Mouse (Mus musculus): Measurements from ENCODE around the gene Myl6. TPM values are rescaled to one million over a fixed set of nuclear protein-coding genes. Genes with fewer than 3 reads are reported as not detected.

Gene Myl6
- polyA plus RNA-seq, 1 experiment from 2014 or later, result 3,187 TPM

DNA sequence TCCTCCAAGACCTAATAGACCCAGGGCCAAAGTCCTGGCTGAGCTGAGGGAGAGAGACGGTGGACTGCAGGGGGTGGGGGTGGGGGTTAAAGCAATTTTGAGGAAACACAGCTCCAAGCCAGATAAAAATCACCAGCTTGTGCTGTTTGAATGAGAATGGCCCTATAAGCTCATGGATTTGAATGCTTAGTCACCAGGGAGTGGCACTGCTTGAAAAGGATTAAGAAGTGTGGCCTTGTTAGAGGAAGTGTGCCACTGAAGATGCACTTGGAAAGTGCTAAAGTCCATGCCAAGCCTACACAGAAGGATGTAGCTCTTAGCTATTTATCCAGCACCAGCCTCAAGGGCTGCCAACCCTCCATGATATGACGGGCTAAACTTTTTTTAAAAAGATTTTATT lies 41.3 kb upstream of the Myl6 start:
- Histone ChIP-seq H3K9ac (ENCODE audit: low read length) (no peak overlapping the region), H3K36me3 (ENCODE audit: control insufficient read depth, insufficient read depth, low read length) (no peaks in the 10 kb centered on the region), H3K9me3 (ENCODE audit: control insufficient read depth, low read length) (no peaks in the 10 kb centered on the region), H3K27ac (replicated peaks) (no peak overlapping the region), H3K4me1 (replicated peaks; ENCODE audit: control insufficient read depth, insufficient read depth) (no peaks in the 10 kb centered on the region), H3K4me2 (replicated peaks; ENCODE audit: low read depth) (no peak overlapping the region), H3K27me3 (ENCODE audit: control insufficient read depth, insufficient read depth, low read length) (no peaks in the 10 kb centered on the region), H3K4me3 (ENCODE audit: low read depth, low read length) (no peak overlapping the region)
- ATAC-seq (ENCODE audit: low FRiP score, low TSS enrichment) (no peak), DNase-seq (ENCODE audit: low spot score) (no peak)
- 57% methylated on average over 2 of the region's 2 CpGs for WGBS
- no peak for TF ChIP-seq CTCF (IDR thresholded peaks at IDR 0.05; ENCODE audit: low read depth)

DNA sequence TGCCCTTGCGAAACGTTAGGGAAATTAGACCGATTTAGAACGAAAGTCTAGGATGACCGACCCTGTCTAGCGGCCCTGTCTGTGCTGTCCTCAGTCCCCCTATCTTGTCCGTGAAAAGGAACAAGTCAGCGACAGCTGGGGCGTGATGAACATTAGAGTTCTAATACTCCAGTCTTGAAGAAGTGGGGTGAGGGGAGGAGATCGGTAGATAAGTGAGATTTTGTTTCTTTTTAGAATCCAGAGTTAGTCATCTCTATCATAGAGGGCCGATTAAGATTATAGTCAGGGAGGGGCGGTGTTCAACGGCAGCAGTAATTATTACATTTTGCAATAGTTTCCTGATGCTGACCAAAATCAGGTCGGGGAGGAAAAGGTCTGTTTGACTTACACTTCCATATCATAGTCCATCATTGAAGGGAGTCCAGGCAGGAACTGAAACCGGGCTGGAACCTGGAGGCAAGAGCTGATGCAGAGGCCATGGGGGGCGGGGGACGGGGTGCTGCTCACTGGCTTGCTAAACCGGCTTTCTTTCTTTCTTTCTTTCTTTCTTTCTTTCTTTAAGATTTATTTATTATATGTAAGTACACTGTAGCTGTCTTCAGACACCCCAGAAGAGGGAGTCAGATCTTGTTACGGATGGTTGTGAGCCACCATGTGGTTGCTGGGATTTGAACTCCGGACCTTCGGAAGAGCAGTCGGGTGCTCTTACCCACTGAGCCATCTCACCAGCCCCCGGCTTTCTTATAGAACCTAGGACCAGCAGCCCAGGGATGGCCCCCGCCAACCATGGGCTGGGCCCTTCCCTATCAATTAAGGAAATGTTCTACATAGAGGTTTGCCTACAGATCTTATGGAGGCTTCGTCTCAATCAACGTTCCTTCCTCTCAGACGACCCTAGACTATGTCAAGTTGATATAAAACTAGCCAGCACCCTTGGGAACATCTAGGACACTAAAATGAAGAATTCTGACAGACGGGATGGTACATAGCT lies 32.7 kb upstream of the Myl6 start:
- TF ChIP-seq EP300 (optimal IDR thresholded peaks at IDR 0.05) (no peak), CTCF (IDR thresholded peaks at IDR 0.05; ENCODE audit: low read depth) (no peak)
- Histone ChIP-seq H3K4me2 (replicated peaks; ENCODE audit: low read depth) (peak overlapping the region; percentile 95), H3K36me3 (ENCODE audit: control insufficient read depth, insufficient read depth, low read length) (0 out of 2 replicates have a peak, but pooled peaks cover 3% of the 10 kb centered on the region), H3K27ac (replicated peaks) (peak overlapping the region; percentile 63), H3K27me3 (ENCODE audit: control insufficient read depth, insufficient read depth, low read length) (no peaks in the 10 kb centered on the region), H3K9ac (ENCODE audit: low read length) (0 out of 2 replicates have a peak overlapping the region, but pooled peaks have one; percentile 18), H3K4me1 (replicated peaks; ENCODE audit: control insufficient read depth, insufficient read depth) (peaks cover 3% of the 10 kb centered on the region), H3K4me3 (ENCODE audit: low read depth, low read length) (peak overlapping the region; percentile 90), H3K9me3 (ENCODE audit: control insufficient read depth, low read length) (no peaks in the 10 kb centered on the region)
- no peak for ATAC-seq (ENCODE audit: low FRiP score, low TSS enrichment)
- no peak for DNase-seq (ENCODE audit: low spot score)
- WGBS, result 26% methylated on average over 28 of the region's 28 CpGs

GRCm38 (mm10) chr10:128525671-128526308 lies 31.8 kb upstream of the Myl6 start, which contains the start of gene Esyt1:
TSS of gene Esyt1 (minus strand) at chr10:128525871.
- ATAC-seq (ENCODE audit: low FRiP score, low TSS enrichment), result peak; percentile 98
- peak within 1 kb of the TSS; percentile 90 for H3K4me3 ChIP-seq (ENCODE audit: low read depth, low read length)
- H3K9me3 ChIP-seq (ENCODE audit: control insufficient read depth, low read length), result no peaks in the 10 kb centered on the region
- H3K4me1 ChIP-seq (replicated peaks; ENCODE audit: control insufficient read depth, insufficient read depth), result peaks cover 3% of the 10 kb centered on the region
- peak; percentile 94 for DNase-seq (ENCODE audit: low spot score)
- no peaks in the 10 kb centered on the region for H3K27me3 ChIP-seq (ENCODE audit: control insufficient read depth, insufficient read depth, low read length)
- peak within 1 kb of the TSS; percentile 92 for H3K27ac ChIP-seq (replicated peaks)
- peak within 1 kb of the TSS; percentile 81 for H3K9ac ChIP-seq (ENCODE audit: low read length)
- peaks cover 8% of the 10 kb centered on the region; the same call in 1 of the 2 replicates for H3K36me3 ChIP-seq (ENCODE audit: control insufficient read depth, insufficient read depth, low read length)
- WGBS, result under 1% methylated on average over 37 of the region's 37 CpGs
- TF ChIP-seq EP300 (optimal IDR thresholded peaks at IDR 0.05) (no peak), CTCF (IDR thresholded peaks at IDR 0.05; ENCODE audit: low read depth) (peak; percentile 70)
- H3K4me2 ChIP-seq (replicated peaks; ENCODE audit: low read depth), result peak within 1 kb of the TSS; percentile 95

DNA sequence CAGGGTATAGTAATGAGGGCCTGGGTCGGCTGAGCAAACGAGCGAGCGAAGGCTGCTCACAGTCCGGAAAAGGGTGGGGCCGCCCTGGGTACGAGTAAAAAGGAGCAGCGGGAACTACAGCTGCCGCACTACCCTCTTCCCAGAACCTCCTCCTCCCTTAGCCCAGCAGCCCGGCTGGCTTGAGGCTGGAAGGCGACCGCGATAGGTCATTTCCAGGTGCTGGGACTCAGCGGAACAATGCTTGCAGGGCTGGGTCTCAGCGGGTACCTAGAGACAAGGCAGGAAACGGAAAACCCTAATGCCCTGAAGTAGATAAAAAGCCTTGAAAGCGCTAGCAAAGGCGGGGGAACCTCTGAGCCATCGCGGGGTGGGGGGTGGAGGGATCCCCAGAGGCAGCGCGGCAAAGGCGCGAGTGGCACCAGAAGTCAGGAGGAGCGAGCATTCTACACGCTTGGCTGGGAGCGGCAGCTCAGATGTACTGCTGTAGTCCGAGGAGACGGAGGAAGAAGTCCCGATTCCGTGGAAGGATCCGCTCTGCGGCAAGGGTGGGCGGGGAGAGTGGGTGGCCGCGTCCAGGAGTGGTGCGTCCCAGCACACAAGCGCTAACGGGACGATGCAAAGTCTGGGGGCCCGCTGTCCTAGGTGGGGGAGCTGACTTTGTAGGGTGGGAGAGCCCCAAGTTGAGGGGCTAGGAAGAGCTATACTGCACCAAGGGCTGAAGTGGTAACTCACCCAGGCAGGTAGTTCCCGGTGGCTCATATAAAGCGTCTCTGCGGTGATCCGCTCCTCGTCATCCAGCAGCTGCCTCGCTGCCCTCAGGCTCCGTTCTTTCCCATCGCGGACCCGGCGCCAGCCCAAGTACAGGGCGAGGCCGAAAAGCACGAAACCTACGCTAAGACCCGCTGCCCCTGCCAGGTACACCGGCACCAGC lies 31.1 kb upstream of the Myl6 start:
- WGBS, result under 1% methylated on average over 57 of the region's 58 CpGs
- Histone ChIP-seq H3K4me2 (replicated peaks; ENCODE audit: low read depth) (peak overlapping the region; percentile 95), H3K27me3 (ENCODE audit: control insufficient read depth, insufficient read depth, low read length) (no peaks in the 10 kb centered on the region), H3K36me3 (ENCODE audit: control insufficient read depth, insufficient read depth, low read length) (peaks cover 8% of the 10 kb centered on the region; the same call in 1 of the 2 replicates), H3K27ac (replicated peaks) (peak overlapping the region; percentile 92), H3K9me3 (ENCODE audit: control insufficient read depth, low read length) (no peaks in the 10 kb centered on the region), H3K9ac (ENCODE audit: low read length) (peak overlapping the region; percentile 81), H3K4me1 (replicated peaks; ENCODE audit: control insufficient read depth, insufficient read depth) (peaks cover 3% of the 10 kb centered on the region), H3K4me3 (ENCODE audit: low read depth, low read length) (peak overlapping the region; percentile 90)
- peak; percentile 33 for ATAC-seq (ENCODE audit: low FRiP score, low TSS enrichment)
- TF ChIP-seq EP300 (optimal IDR thresholded peaks at IDR 0.05) (no peak), CTCF (IDR thresholded peaks at IDR 0.05; ENCODE audit: low read depth) (no peak)
- peak; percentile 69 for DNase-seq (ENCODE audit: low spot score)

DNA sequence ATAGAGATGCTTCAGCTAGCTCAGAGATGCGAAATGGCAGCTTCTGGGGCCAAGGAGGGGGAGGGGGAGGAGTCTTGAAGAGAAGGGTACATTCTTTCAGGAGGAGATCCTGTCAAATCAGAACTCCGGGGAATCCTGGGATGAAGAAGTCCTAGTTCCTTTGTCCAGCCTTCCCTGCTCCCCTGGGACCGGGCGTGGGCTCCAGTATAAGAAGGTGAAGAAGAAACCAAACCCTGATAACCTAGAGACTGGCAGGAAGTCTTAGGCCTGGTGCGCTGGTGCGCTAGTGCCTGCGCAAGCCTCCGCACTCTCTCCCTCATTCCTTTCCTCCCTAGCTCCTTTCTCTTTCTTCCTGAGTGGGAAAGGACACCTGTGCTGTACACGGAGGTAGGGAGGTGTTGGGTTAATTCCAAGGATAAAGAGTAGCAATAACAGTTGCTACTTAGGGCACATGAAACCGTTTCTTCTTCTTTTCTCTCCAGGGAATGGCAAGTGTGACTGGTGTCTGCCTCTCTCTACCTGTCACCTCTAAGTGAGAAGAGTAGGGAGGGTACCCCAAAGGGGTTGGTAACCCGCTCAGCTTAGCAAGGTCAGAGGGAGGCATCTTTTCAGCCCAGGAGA lies 30.3 kb upstream of the Myl6 start:
- peak overlapping the region; percentile 90 for H3K4me3 ChIP-seq (ENCODE audit: low read depth, low read length)
- no peaks in the 10 kb centered on the region for H3K9me3 ChIP-seq (ENCODE audit: control insufficient read depth, low read length)
- H3K9ac ChIP-seq (ENCODE audit: low read length), result peak overlapping the region; percentile 81
- H3K36me3 ChIP-seq (ENCODE audit: control insufficient read depth, insufficient read depth, low read length), result peaks cover 8% of the 10 kb centered on the region
- TF ChIP-seq EP300 (optimal IDR thresholded peaks at IDR 0.05), result no peak
- no peak for TF ChIP-seq CTCF (IDR thresholded peaks at IDR 0.05; ENCODE audit: low read depth)
- WGBS, result 31% methylated on average over 11 of the region's 11 CpGs
- H3K4me1 ChIP-seq (replicated peaks; ENCODE audit: control insufficient read depth, insufficient read depth), result peaks cover 3% of the 10 kb centered on the region
- DNase-seq (ENCODE audit: low spot score) (no peak), ATAC-seq (ENCODE audit: low FRiP score, low TSS enrichment) (no peak)
- H3K4me2 ChIP-seq (replicated peaks; ENCODE audit: low read depth), result peak overlapping the region; percentile 95
- no peaks in the 10 kb centered on the region for H3K27me3 ChIP-seq (ENCODE audit: control insufficient read depth, insufficient read depth, low read length)
- no peak overlapping the region; the same call in 1 of the 2 replicates for H3K27ac ChIP-seq (replicated peaks)
